Mouse (Mus musculus) midbrain, embryonic 14.5 days (tissue): ENCODE measurements around the gene Plin1. TPM values are rescaled to one million over a fixed set of nuclear protein-coding genes. Genes with fewer than 3 reads are reported as not detected.

ENCODE experiments used
- ATAC-seq: fragments of 200-750 bp; cut with Nextera tagmentation; 2 replicates; pipeline ENCODE4 v1.8.0; 2017; ENCODE audit warnings: moderate number of reproducible peaks, moderate library complexity; ENCODE audit not compliant: low FRiP score, low TSS enrichment
- DNase-seq: peaks from one replicate; pipeline ENCODE4 v3.0.0-alpha.2; 2015
- H3K27ac ChIP-seq: fragments of 300-500 bp; sonication (generic); replicated peaks from 2 replicates; pipeline ENCODE4 v1.5.1; 2014; ENCODE audit warnings: mild to moderate bottlenecking, low read depth, low read length, moderate library complexity
- H3K27me3 ChIP-seq: fragments of 300-500 bp; sonication (generic); 2 replicates; pipeline ENCODE4 v1.6.1; 2014; ENCODE audit warnings: low read length, control low read depth, mixed read lengths; ENCODE audit not compliant: control insufficient read depth, insufficient read depth
- H3K36me3 ChIP-seq: fragments of 300-500 bp; sonication (generic); 2 replicates; pipeline ENCODE4 v1.6.1; 2014; ENCODE audit warnings: low read length, control low read depth; ENCODE audit not compliant: control insufficient read depth, insufficient read depth
- H3K4me1 ChIP-seq: fragments of 300-500 bp; sonication (generic); 2 replicates; pipeline ENCODE4 v1.6.1; 2014; ENCODE audit warnings: mild to moderate bottlenecking, antibody characterized with exemption, low read length, control low read depth; ENCODE audit not compliant: control insufficient read depth, insufficient read depth
- H3K4me2 ChIP-seq: fragments of 300-500 bp; sonication (generic); 2 replicates; pipeline ENCODE4 v1.6.1; 2014; ENCODE audit warnings: mild to moderate bottlenecking, low read length, moderate library complexity
- H3K4me3 ChIP-seq: fragments of 300-500 bp; sonication (generic); replicated peaks from 2 replicates; pipeline ENCODE4 v1.5.1; 2014; ENCODE audit warnings: low read depth, low read length
- H3K9ac ChIP-seq: fragments of 300-500 bp; sonication (generic); replicated peaks from 2 replicates; pipeline ENCODE4 v1.6.1; 2014; ENCODE audit warnings: mild to moderate bottlenecking, low read length, moderate library complexity
- H3K9me3 ChIP-seq: fragments of 300-500 bp; sonication (generic); 2 replicates; pipeline ENCODE4 v1.6.1; 2016; ENCODE audit warnings: low read length, control low read depth, mixed read lengths; ENCODE audit not compliant: control insufficient read depth
- WGBS: fragments of 180-500 bp; shearing (Covaris S2); extraction: QIAGEN DNeasy Blood & Tissue Kit; methylation state at CpG from one replicate; pipeline ENCODE4 v1.1.7; 2014; 5-methylcytosine and 5-hydroxymethylcytosine counted together
- polyA plus RNA-seq: library from polyadenylated mRNA; unstranded; fragments of >200 nt; fragmentation: Nextera tagmentation; extraction: Ambion mirVana; gene quantifications from 2 replicates; pipeline ENCODE4 v1.2.1, GENCODE M21; 2014

The Plin1 gene
- polyA plus RNA-seq, 1 experiment from 2014 or later = 0.13 TPM

DNA sequence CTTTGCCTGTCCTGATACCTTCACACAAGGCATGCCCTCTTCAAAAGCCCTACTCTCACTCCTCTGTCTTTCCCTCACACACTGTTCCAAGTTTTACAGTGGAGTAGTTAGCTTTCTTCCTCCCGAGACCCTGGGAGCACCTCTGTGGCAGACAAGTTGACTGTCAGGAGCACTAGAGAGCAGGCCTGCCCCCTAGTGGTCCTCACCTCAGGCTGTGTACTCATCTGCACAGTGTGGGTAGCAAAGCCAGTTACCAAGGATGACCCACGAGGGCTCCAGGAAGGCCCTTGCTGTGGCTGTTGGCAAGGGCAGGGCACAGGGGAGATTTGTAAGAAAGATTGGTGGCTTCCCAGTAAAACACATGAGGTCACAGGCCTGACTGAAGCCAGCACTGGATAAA is 5.6 kb downstream of the Plin1 start:
- no peak for ATAC-seq
- peak; percentile 74 for DNase-seq
- H3K4me3 ChIP-seq = no peak overlapping the region
- no peaks in the 10 kb centered on the region for H3K9me3 ChIP-seq
- H3K27ac ChIP-seq = no peak overlapping the region
- no peaks in the 10 kb centered on the region for H3K36me3 ChIP-seq
- no peak overlapping the region for H3K9ac ChIP-seq
- H3K4me1 ChIP-seq = no peaks in the 10 kb centered on the region
- 18% methylated on average over 2 of the region's 2 CpGs for WGBS
- peaks cover 7% of the 10 kb centered on the region; the same call in 1 of the 2 replicates for H3K27me3 ChIP-seq
- H3K4me2 ChIP-seq = no peak overlapping the region

DNA sequence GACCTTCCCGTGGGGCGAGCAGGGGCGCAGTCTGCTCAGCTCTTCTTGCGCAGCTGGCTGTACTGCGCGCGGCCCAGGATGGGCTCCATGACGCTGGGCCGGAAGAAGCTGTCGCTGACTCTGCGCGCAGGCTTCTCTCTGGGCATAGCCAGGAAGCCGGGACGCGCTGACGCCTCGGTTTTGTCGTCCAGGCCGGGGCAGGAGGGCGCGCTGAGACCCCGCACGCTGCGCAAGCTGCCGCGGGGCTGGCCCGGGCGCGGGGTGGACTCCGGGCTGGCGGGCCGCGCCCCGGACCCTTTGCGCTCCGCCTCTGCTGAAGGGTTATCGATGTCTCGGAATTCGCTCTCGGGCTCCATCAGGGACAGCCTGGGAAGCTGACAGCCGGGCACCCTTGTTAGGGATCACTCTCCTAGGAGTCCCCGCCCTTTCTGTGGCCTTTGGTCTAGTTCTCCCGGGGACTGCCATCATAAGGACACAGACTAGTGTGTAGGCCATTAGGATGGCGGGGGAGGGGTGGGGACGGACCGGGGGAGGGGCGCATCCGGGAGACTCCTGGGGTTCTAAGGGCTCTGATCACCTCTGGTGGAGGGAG is 11.2 kb downstream of the Plin1 start:
- Histone ChIP-seq H3K27ac (0 out of 2 replicates have a peak overlapping the region, but pooled peaks have one; percentile 26), H3K36me3 (no peaks in the 10 kb centered on the region)

DNA sequence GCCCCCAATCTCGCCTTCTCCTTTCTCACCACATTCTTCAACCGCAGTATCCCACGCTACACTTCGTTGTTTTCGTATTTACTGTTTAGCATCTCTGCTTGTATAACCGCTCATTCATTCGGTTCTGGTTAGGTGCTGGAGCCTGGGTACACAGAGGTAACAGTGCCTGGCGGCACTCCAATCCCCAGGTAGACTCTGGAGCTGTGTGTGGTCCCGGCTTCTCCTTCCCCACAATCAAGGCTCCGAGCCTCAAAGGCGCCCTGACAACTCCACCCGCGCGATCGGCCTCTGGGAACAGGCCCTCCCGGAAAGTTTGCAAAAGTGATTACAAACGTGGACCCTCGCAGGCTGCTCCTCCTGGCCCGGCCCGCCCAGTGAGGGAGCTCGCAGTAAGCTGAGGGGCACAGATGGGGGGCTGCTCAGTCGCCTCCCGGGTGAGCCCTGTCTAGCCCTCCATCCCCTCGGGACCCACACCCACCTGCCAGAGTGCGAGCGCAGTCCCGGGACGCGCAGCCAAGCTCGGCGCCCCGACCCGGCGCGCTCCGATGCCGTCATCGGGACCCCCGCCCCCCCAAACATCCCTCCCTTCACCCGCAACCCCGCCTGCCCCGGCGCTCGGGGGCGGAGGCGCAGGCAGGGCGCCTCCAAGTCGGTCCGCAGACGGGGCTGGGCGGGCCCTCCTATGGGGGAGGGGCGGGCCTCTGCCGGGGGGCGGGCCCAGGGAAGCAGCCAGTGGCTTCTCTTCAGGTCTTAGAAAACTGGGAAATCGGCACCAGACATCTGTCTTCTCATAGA is 17.3 kb downstream of the Plin1 start, which contains the start of gene Kif7:
Gene Kif7 (minus strand): TSS at position 534 of the 795 bp plus-strand sequence.
- peak within 1 kb of the TSS; percentile 90 for H3K4me2 ChIP-seq
- H3K9ac ChIP-seq = peak within 1 kb of the TSS; percentile 60
- DNase-seq (peak; percentile 86), ATAC-seq (peak; percentile 87)
- H3K27me3 ChIP-seq = peaks cover 3% of the 10 kb centered on the region; the same call in 1 of the 2 replicates
- peak within 1 kb of the TSS; percentile 55 for H3K4me3 ChIP-seq
- H3K36me3 ChIP-seq = no peaks in the 10 kb centered on the region
- under 1% methylated on average over 52 of the region's 55 CpGs for WGBS
- H3K4me1 ChIP-seq = peaks cover 16% of the 10 kb centered on the region
- H3K27ac ChIP-seq = no peak within 1 kb of the TSS; the same call in 1 of the 2 replicates
- H3K9me3 ChIP-seq = no peaks in the 10 kb centered on the region

More for the DNA sequence above, 11.2 kb downstream of the Plin1 start:
- Histone ChIP-seq H3K9me3 (no peaks in the 10 kb centered on the region), H3K9ac (peak overlapping the region; percentile 73), H3K27me3 (peaks cover 13% of the 10 kb centered on the region; the same call in 1 of the 2 replicates), H3K4me1 (no peaks in the 10 kb centered on the region), H3K4me3 (peak overlapping the region; percentile 58), H3K4me2 (peak overlapping the region; percentile 78)
- ATAC-seq = peak; percentile 34; the same call in 1 of the 2 replicates
- WGBS = under 1% methylated on average over 48 of the region's 48 CpGs
- DNase-seq = peak; percentile 80

DNA sequence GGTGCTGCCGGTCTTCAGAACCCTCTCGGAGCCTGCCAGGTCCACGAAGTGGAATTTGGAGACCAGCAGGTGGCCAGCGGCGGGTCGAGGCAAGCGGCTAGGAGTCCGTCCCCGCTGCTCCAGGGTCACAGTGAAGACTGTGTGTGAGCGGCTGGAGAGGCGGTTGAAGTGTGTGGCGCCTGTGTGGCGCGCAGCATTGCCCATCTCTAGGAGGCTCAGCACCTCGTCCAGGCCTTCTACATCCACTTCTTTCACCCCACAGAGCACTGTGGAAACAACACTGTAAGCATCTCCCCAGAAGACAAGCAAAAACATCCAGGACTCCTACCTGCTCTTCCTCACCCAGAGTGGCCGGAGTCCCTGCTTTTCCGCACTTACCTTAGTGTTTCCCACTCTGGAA is 21.9 kb downstream of the Plin1 start:
- Histone ChIP-seq H3K36me3 (no peaks in the 10 kb centered on the region), H3K9ac (peak overlapping the region; percentile 50), H3K27ac (0 out of 2 replicates have a peak overlapping the region, but pooled peaks have one; percentile 13), H3K27me3 (no peaks in the 10 kb centered on the region; the same call in 1 of the 2 replicates), H3K4me1 (peaks cover 18% of the 10 kb centered on the region), H3K4me3 (peak overlapping the region; percentile 44), H3K9me3 (no peaks in the 10 kb centered on the region), H3K4me2 (peak overlapping the region; percentile 70)
- ATAC-seq (no peak), DNase-seq (peak; percentile 40)
- WGBS = 23% methylated on average over 17 of the region's 17 CpGs

DNA sequence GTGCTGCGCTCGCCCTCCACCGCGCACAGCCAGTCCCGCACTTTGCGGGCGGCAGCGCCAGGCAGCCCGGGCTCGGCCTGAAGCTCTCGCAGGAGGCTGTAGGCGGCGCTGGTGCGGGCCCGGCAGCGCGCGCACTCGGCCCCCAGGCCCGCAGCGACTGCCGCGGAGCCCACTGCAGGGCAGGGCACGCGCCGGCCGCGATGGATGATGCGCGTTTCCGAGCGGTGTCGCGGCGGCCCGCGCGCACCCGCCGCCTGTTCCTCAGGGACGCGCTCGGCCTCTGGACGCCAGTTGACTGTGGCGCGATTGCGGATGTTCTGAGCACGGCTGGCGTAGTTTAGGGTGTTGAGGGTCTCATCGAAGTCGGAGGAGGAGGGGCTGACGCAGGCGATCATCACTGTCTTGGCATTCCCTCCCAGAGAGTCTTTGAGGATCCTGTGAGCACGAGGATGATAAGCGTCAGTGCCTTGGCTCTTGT is 22.5 kb downstream of the Plin1 start:
- Histone ChIP-seq H3K27me3 (no peaks in the 10 kb centered on the region; the same call in 1 of the 2 replicates), H3K27ac (0 out of 2 replicates have a peak overlapping the region, but pooled peaks have one; percentile 13), H3K9me3 (no peaks in the 10 kb centered on the region), H3K36me3 (no peaks in the 10 kb centered on the region), H3K4me2 (peak overlapping the region; percentile 70), H3K4me1 (peaks cover 14% of the 10 kb centered on the region; the same call in 1 of the 2 replicates), H3K9ac (peak overlapping the region; percentile 50), H3K4me3 (peak overlapping the region; percentile 44)
- DNase-seq (peak; percentile 93), ATAC-seq (peak; percentile 82)
- WGBS = under 1% methylated on average over 55 of the region's 55 CpGs

DNA sequence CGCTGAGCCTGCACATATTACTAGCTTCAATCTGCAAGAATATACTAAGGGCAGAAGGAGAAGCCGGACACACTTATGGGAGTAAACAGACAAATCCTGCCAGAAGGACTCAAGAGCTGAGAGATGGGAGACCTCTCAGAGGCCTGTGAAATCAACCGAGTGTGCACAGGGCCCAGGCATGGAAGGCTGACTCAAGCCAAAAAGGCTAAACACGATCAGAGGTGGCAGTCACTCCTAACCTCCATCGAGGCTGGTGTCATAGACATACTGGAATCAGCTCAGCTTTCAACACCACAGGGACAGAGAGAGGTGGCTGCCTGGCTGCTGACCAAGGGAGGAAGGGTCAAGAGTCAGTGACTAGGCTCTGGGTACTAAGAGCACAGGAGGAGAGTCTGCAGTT is 27.5 kb downstream of the Plin1 start:
- no peak for DNase-seq
- 96% methylated on average over 5 of the region's 5 CpGs for WGBS

DNA sequence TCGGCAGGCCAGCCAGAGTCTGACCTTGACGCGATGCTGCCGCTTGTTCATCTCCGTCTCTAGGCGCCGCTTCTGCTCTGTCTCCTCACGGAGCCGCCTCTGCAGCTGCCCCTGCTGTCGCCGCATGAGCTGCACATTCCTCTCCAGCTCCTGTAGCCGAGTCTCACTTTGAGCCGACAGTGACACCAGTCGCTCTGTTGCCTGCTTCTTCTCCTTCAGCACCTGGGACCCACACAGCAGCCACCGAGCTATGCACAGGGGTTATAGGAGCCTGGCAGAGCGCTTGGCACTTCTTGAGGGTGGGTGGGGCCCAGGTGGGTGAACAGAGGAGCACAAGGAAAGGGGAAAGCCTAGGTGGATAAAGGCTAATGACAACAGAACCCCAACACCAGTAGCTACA is 29.9 kb downstream of the Plin1 start:
- Histone ChIP-seq H3K27me3 (no peaks in the 10 kb centered on the region), H3K9me3 (no peaks in the 10 kb centered on the region), H3K4me1 (no peaks in the 10 kb centered on the region), H3K4me2 (no peak overlapping the region), H3K27ac (no peak overlapping the region), H3K9ac (no peak overlapping the region), H3K36me3 (peaks cover 28% of the 10 kb centered on the region; the same call in 1 of the 2 replicates), H3K4me3 (no peak overlapping the region)
- ATAC-seq (no peak), DNase-seq (no peak)
- 85% methylated on average over 16 of the region's 16 CpGs for WGBS

More for the DNA sequence above, 27.5 kb downstream of the Plin1 start:
- no peaks in the 10 kb centered on the region for H3K9me3 ChIP-seq
- H3K4me2 ChIP-seq = no peak overlapping the region
- H3K9ac ChIP-seq = no peak overlapping the region
- H3K27me3 ChIP-seq = no peaks in the 10 kb centered on the region
- H3K27ac ChIP-seq = no peak overlapping the region
- no peak overlapping the region for H3K4me3 ChIP-seq
- H3K36me3 ChIP-seq = peaks cover 15% of the 10 kb centered on the region; the same call in 1 of the 2 replicates
- ATAC-seq = no peak
- H3K4me1 ChIP-seq = 0 out of 2 replicates have a peak, but pooled peaks cover 5% of the 10 kb centered on the region

DNA sequence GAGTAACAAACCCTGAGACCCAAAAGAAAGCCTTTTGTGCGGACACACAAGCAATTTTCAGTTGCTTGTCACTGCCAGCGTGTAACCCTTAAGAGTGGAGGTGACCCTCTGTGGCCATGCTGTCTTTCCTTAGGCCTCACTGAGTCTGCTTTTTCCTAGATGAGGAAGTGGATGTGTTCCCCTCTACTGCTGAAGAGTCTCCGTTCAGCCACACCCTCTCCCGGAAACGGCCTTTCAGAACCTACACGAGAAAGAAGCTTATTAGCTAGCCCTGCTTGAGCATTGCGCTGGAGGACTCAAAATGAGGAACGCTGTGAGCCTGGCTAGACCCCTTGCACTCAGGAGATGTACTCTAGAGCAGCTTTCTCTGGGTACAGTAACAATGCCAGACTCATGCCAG is 36.2 kb downstream of the Plin1 start:
- Histone ChIP-seq H3K9ac (no peak overlapping the region), H3K9me3 (no peaks in the 10 kb centered on the region), H3K4me1 (no peaks in the 10 kb centered on the region), H3K27me3 (no peaks in the 10 kb centered on the region), H3K4me3 (no peak overlapping the region), H3K36me3 (peaks cover 39% of the 10 kb centered on the region; the same call in 1 of the 2 replicates), H3K27ac (no peak overlapping the region), H3K4me2 (no peak overlapping the region)
- WGBS = 86% methylated on average over 8 of the region's 8 CpGs
- ATAC-seq (no peak), DNase-seq (no peak)
